Mouse (Mus musculus) sigmoid colon, adult 10 weeks (tissue): ENCODE measurements around the gene Gmfg. TPM values are rescaled to one million over a fixed set of nuclear protein-coding genes. Genes with fewer than 3 reads are reported as not detected.

Experiments
- polyA plus RNA-seq: library from polyadenylated mRNA; stranded (reverse); fragments of 350-450 nt; fragmentation: Illumina TruSeq; extraction: RNeasy Lipid Tissue Mini Kit (QIAGEN cat#74804); gene quantifications from one replicate; pipeline ENCODE4 v1.2.3, GENCODE M21; 2014; ENCODE audit warnings: low read depth, low replicate concordance

Gene Gmfg
- polyA plus RNA-seq = 17.7 TPM

DNA sequence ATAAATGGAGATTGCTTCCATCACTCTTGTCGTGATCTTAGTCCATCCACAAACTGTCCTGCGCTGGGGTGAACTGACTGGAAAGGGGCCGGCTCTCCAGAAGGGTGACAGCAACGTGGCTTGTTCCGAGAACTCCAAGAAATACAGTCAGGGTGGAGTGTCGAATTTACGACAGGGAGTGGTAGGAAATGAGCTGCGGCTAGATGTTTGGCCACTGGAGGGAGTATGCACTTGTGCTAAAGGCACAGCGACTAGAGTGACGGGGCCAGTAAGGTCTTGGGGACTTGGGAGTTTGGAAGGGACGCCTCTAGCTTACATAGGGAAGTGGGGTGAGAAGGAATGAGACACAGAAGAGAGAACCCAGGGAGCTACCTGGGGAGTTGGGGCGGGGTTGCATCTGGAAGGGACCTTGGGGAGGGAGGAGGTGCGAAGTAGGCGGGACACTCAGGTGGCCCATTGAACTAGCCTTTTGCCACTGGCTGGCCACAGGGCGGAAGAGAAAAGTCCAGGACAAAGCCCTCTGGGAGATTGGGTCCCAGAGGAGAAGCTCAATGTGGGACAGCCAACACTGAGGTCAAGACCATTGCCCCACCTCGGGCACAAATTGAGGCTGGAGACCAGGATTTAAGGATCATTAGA is at the start of gene Gmfg:
Gmfg (plus strand) TSS at position 516 of the 639 bp plus-strand sequence.

DNA sequence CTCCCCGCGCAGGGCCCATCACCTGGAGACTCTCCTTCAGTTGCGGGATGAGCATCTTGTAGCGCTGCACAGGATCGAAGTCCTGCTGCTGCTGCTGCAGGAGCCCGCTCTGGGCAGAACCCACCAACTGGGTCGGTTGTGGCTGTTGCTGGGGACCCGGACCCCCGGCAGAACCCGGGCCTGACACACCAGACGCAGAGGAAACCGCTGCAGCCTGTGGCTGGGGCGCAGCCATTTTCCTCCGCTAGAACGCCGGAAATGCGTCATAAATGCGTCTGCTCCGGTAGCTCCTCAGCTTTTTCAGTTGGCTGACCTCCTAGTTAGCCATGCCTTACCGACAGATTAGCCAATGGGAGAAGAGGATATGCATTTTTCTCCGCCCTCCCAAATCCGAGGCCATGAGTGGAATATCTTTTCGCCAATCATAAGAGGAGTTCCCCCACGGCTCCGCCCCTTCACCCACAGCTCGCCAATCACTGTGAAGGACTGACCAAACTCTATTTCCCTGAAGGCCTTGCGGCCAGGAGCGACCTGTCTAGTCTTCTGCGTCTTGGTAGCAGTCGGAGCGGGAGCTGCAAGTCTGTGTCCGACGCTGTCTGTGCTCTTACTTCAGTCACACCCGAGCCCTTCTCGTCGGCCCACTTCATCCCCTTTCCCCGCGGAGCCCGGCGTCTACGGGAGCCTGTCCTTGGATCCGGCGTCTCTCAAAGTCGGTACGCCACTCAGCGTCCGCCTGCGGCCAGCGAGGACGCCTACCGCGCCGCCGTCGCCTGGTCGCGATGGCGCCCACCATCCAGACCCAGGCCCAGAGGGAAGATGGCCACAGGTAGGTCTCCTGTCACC is 44.6 kb upstream of the Gmfg start, which contains the start of the genes Med29 and Paf1:
Med29 (minus strand) TSS at position 280 of the 843 bp plus-strand sequence.
Paf1 (plus strand) TSS at position 523 of the 843 bp plus-strand sequence.

DNA sequence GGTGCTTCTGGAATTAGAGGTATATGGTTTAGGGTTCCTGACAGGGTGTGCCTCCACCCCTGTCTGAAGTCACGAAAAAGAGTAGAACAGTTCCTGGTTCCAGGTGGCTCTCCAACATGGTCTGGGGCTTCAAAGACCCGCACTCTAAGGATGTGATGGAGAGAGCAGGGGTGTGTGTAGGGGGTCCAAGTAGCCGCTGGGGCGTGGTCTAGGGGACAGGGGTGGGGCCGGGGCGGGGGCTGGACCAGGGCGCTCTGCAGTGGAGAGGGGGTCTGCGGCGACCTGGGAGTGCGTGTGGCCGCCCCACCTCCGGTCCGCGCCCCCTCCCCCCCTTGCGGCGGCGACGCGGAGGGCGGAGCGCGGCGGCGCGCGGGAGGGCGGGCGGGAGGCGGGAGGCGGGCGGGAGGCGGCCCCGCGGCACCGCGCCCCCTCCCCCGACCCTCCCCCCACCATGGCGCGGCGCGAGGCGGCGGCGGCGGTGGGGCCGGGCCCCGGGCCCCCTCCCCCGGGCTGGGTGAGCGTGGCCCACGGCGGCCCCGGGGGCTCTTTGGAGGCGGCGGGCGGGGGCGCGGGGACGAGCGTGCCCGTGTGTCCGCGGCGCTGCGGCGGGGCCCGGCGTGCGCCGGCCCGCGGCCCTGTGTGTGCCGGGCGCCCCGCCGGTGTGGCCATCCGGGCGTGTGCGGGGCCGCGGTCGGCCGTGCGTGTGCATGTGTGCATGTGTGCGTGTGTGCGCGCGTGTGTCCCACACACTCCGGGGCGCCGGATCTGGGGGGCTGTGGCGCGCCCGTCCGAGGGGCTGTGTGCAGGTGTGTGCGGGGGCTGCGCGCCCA is 14.5 kb downstream of the Gmfg start, which contains the start of gene Lrfn1:
Lrfn1 (plus strand) TSS at position 450 of the 830 bp plus-strand sequence.

Other genes starting within 250 kb of the Gmfg start
- 3.2 TPM for gene Eid2, start 169.6 kb upstream of the Gmfg start, polyA plus RNA-seq
- gene Eid2b, start 159.7 kb upstream of the Gmfg start, polyA plus RNA-seq = 7.4 TPM
- not detected for gene Selenov, start 146.3 kb upstream of the Gmfg start, polyA plus RNA-seq
- not detected for gene Dll3, start 135.2 kb upstream of the Gmfg start, polyA plus RNA-seq
- gene Timm50, start 125.4 kb upstream of the Gmfg start, polyA plus RNA-seq = 5.8 TPM
- gene Supt5, start 98.7 kb upstream of the Gmfg start, polyA plus RNA-seq = 26.6 TPM
- 221 TPM for gene Rps16, start 86.8 kb upstream of the Gmfg start, polyA plus RNA-seq
- gene Plekhg2, start 64.8 kb upstream of the Gmfg start, polyA plus RNA-seq = 2.7 TPM
- gene Zfp36, start 57.2 kb upstream of the Gmfg start, polyA plus RNA-seq = 46.7 TPM
- gene Med29, start 44.7 kb upstream of the Gmfg start, polyA plus RNA-seq = 1.5 TPM
- gene Paf1, start 44.5 kb upstream of the Gmfg start, polyA plus RNA-seq = 58.5 TPM
- gene Lrfn1, start 14.5 kb downstream of the Gmfg start, polyA plus RNA-seq = not detected
- not detected for gene Ifnl2, start 73.0 kb downstream of the Gmfg start, polyA plus RNA-seq
- gene Ifnl3, start 85.4 kb downstream of the Gmfg start, polyA plus RNA-seq = not detected
- 2.4 TPM for gene Sycn, start 103.4 kb downstream of the Gmfg start, polyA plus RNA-seq
- not detected for gene Nccrp1, start 109.8 kb downstream of the Gmfg start, polyA plus RNA-seq
- 11.5 TPM for gene Samd4b, start 160.7 kb downstream of the Gmfg start, polyA plus RNA-seq
- gene Pak4, start 160.7 kb downstream of the Gmfg start, polyA plus RNA-seq = 3.4 TPM
- not detected for gene Acp7, start 193.9 kb downstream of the Gmfg start, polyA plus RNA-seq